Mouse (Mus musculus) liver, postnatal 0 days (tissue): ENCODE data around the gene Cars2.

Experiments used
- CTCF ChIP-seq: sonication (generic); IDR thresholded peaks from 2 replicates; pipeline ENCODE4 v1.5.1; 2016; ENCODE audit warnings: antibody characterized with exemption, low read depth
- EP300 ChIP-seq: IDR thresholded peaks from 2 replicates; pipeline ENCODE4 v1.6.1; 2016; ENCODE audit warnings: antibody characterized with exemption, low read depth, mild to moderate bottlenecking

DNA sequence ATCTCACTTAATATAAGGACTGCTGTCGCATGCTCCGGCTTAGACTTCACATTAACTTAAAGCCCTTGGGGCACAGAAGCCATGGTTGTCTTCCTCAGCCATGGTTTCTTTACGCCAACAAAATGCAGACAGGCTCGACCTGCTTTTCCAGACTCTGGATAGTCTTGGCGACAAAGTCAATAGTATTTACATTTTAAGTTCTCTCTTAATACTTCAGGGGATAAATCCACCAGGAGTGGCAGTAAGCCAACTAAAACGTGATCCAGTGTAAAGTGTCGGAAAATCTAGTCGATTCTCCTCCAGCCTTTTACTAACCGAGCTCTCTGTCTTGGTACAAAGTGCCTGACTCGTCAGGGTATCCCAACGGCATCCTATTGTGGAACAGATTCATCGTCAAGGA lies 52.3 kb downstream of the Cars2 start:
- no peak for TF ChIP-seq CTCF
- no peak for TF ChIP-seq EP300
